Mouse (Mus musculus) CH12.LX (cell line): Measurements from ENCODE around the gene Synpo2. TPM values are rescaled to one million over a fixed set of nuclear protein-coding genes. Genes with fewer than 3 reads are reported as not detected.

Source experiments
- DNase-seq: peaks from one replicate; pipeline ENCODE4 v3.0.0-alpha.2; 2013; ENCODE audit errors: extremely low read depth
- H3K27ac ChIP-seq: 2 replicates; pipeline ENCODE4 v1.5.1; 2012; ENCODE audit warnings: low read depth, mild to moderate bottlenecking, control low read depth, moderate library complexity; ENCODE audit not compliant: insufficient read depth
- H3K27me3 ChIP-seq: replicated peaks from 2 replicates; pipeline ENCODE3; 2012; ENCODE audit warnings: inconsistent platforms
- H3K36me3 ChIP-seq, 2 experiments: replicated peaks in 1 of 2; 2 replicates each; pipeline versions ENCODE3 to v1.6.1; 2012; ENCODE audit warnings: inconsistent platforms in 1 of 2, low read length in 1 of 2, mild to moderate bottlenecking in 1 of 2, mixed read lengths in 1 of 2, moderate library complexity in 1 of 2; ENCODE audit not compliant: control insufficient read depth in 1 of 2, insufficient read depth in 1 of 2
- H3K4me1 ChIP-seq, 2 experiments: 2 replicates each; pipeline ENCODE4 v1.6.1; 2012; ENCODE audit warnings: inconsistent platforms in 1 of 2, moderate library complexity in 1 of 2; ENCODE audit not compliant: insufficient read depth in 2 of 2, control insufficient read depth in 1 of 2
- H3K4me2 ChIP-seq: 2 replicates; pipeline ENCODE4 v1.6.1; 2012; ENCODE audit warnings: low read depth, mild to moderate bottlenecking, control low read depth; ENCODE audit not compliant: poor library complexity, insufficient read depth, severe bottlenecking
- H3K4me3 ChIP-seq, 3 experiments: fragments of 150-350 bp in 1 of 3; sonication (generic) in 1 of 3; replicated peaks in 1 of 3; 2 replicates each; pipeline versions ENCODE3 to v1.5.1; 2011 to 2012; ENCODE audit warnings: low read depth in 2 of 3, low read length in 2 of 3, mild to moderate bottlenecking in 2 of 3, moderate library complexity in 2 of 3, control low read depth in 1 of 3, improper control_type of control experiment in 1 of 3, inconsistent platforms in 1 of 3, mixed read lengths in 1 of 3; ENCODE audit not compliant: poor library complexity in 1 of 3
- H3K79me2 ChIP-seq: replicated peaks from 2 replicates; pipeline ENCODE4 v1.6.1; 2012; ENCODE audit warnings: mild to moderate bottlenecking, moderate library complexity; ENCODE audit not compliant: control insufficient read depth, poor library complexity, insufficient read depth, severe bottlenecking; ENCODE audit errors: extremely low read depth
- H3K9ac ChIP-seq: 2 replicates; pipeline ENCODE4 v1.6.1; 2012; ENCODE audit warnings: low read depth, mild to moderate bottlenecking, control low read depth, moderate library complexity; ENCODE audit not compliant: insufficient read depth
- H3K9me3 ChIP-seq: replicated peaks from 2 replicates; pipeline ENCODE3; 2012; ENCODE audit warnings: low read length, inconsistent platforms, mixed read lengths
- BHLHE40 ChIP-seq: IDR thresholded peaks from 2 replicates; pipeline ENCODE4 v1.6.1; 2011; ENCODE audit warnings: mild to moderate bottlenecking, low read depth, low read length, improper control_type of control experiment
- E2F4 ChIP-seq: IDR thresholded peaks from 2 replicates; pipeline ENCODE4 v1.6.1; 2011; ENCODE audit warnings: low read depth, low read length, improper control_type of control experiment; ENCODE audit not compliant: insufficient replicate concordance
- ELF1 ChIP-seq: IDR thresholded peaks from 2 replicates; pipeline ENCODE4 v1.6.1; 2014; ENCODE audit warnings: low read depth, mild to moderate bottlenecking, inconsistent platforms, low read length, improper control_type of control experiment
- EP300 ChIP-seq: IDR thresholded peaks from 2 replicates; pipeline ENCODE4 v1.6.1; 2011; ENCODE audit warnings: low read length, improper control_type of control experiment
- HCFC1 ChIP-seq: IDR thresholded peaks from 2 replicates; pipeline ENCODE4 v1.6.1; 2012; ENCODE audit warnings: low read depth, mild to moderate bottlenecking, inconsistent platforms, low read length, improper control_type of control experiment
- IRF4 ChIP-seq: IDR thresholded peaks from 2 replicates; pipeline ENCODE4 v1.6.1; 2014; ENCODE audit warnings: low read depth, mild to moderate bottlenecking, inconsistent platforms, low read length, improper control_type of control experiment
- JUND ChIP-seq: conservative IDR thresholded peaks from 2 replicates; pipeline ENCODE4 v1.6.1; 2011; ENCODE audit warnings: low read depth, low read length, improper control_type of control experiment
- MAFK ChIP-seq: IDR thresholded peaks from 2 replicates; pipeline ENCODE4 v1.6.1; 2011; ENCODE audit warnings: low read length, improper control_type of control experiment; ENCODE audit not compliant: insufficient replicate concordance
- MXI1 ChIP-seq: IDR thresholded peaks from 2 replicates; pipeline ENCODE4 v1.6.1; 2011; ENCODE audit warnings: mild to moderate bottlenecking, low read depth, low read length, improper control_type of control experiment
- MYC ChIP-seq: IDR thresholded peaks from 2 replicates; pipeline ENCODE4 v1.6.1; 2011; ENCODE audit warnings: low read depth, mild to moderate bottlenecking, improper control_type of control experiment, low read length
- POLR2A ChIP-seq: IDR thresholded peaks from 2 replicates; pipeline ENCODE4 v1.6.1; 2011; ENCODE audit warnings: low read depth, mild to moderate bottlenecking, improper control_type of control experiment, low read length
- RCOR1 ChIP-seq: conservative IDR thresholded peaks from 2 replicates; pipeline ENCODE4 v1.6.1; 2012; ENCODE audit warnings: low read depth, mild to moderate bottlenecking, inconsistent platforms, low read length, improper control_type of control experiment
- SIN3A ChIP-seq: IDR thresholded peaks from 2 replicates; pipeline ENCODE4 v1.6.1; 2012; ENCODE audit warnings: low read length, improper control_type of control experiment, inconsistent platforms
- TBP ChIP-seq: conservative IDR thresholded peaks from 2 replicates; pipeline ENCODE4 v1.6.1; 2011; ENCODE audit warnings: low read depth, low read length, improper control_type of control experiment
- TCF12 ChIP-seq: IDR thresholded peaks from 2 replicates; pipeline ENCODE4 v1.6.1; 2014; ENCODE audit warnings: low read depth, mild to moderate bottlenecking, inconsistent platforms, low read length, improper control_type of control experiment
- UBTF ChIP-seq: IDR thresholded peaks from 2 replicates; pipeline ENCODE4 v1.6.1; 2012; ENCODE audit warnings: low read depth, mild to moderate bottlenecking, inconsistent platforms, low read length, improper control_type of control experiment, moderate library complexity
- ZC3H11A ChIP-seq: IDR thresholded peaks from 2 replicates; pipeline ENCODE4 v1.6.1; 2012; ENCODE audit warnings: low read depth, mild to moderate bottlenecking, inconsistent platforms, low read length, improper control_type of control experiment
- ZMIZ1 ChIP-seq: IDR thresholded peaks from 2 replicates; pipeline ENCODE4 v1.6.1; 2012; ENCODE audit warnings: low read depth, mild to moderate bottlenecking, inconsistent platforms, low read length, improper control_type of control experiment
- ZNF384 ChIP-seq: IDR thresholded peaks from 2 replicates; pipeline ENCODE4 v1.6.1; 2012; ENCODE audit warnings: low read depth, low read length, improper control_type of control experiment, inconsistent platforms
- dilution Hi-C: fragments of 300-500 bp; cut with MboI; formaldehyde crosslinking; loops from 2 replicates; pipeline ENCODE4 v1.14.3; 2020; ENCODE audit warnings: low sequenced_read_pairs; ENCODE audit not compliant: extremely low pct_unique_long_range_greater_than_20kb, extremely low pct_ligation_motif_present
- in situ Hi-C: fragments of 300-500 bp; cut with MboI; formaldehyde crosslinking; loops from 3 replicates; pipeline ENCODE4 v1.14.3; 2019; ENCODE audit warnings: low sequenced_read_pairs, low pct_ligation_motif_present, low pct_unique_long_range_greater_than_20kb, mixed read lengths
- polyA plus RNA-seq: library from polyadenylated mRNA; unstranded; fragments of >175 nt; gene quantifications from 2 replicates; pipeline ENCODE4 v1.2.1, GENCODE M21; 2012; ENCODE audit warnings: low read depth; ENCODE audit not compliant: insufficient read length
- total RNA-seq, 2 experiments: library from RNA; depleted of rRNA; stranded (reverse); fragments of 300-350 nt in 1 of 2; fragments of >200 nt in 1 of 2; gene quantifications; 2 replicates each; pipeline ENCODE4 v1.2.3; 2012 to 2014

Gene Synpo2
- total and polyA plus RNA-seq, 3 experiments = 0.13 to 1.1 (median 0.13) TPM

- dilution Hi-C loops = no loop called here
- no peaks in the 10 kb centered on the region for H3K36me3 ChIP-seq
- TF ChIP-seq BHLHE40 (no peak), POLR2A (no peak), MAFK (no peak), TBP (no peak), E2F4 (no peak), ZMIZ1 (no peak), IRF4 (no peak), ELF1 (no peak), JUND (no peak), EP300 (no peak), SIN3A (no peak), MXI1 (no peak), HCFC1 (no peak), MYC (no peak), ZC3H11A (no peak), ZNF384 (no peak), TCF12 (no peak), RCOR1 (no peak)
- H3K27ac ChIP-seq = no peak overlapping the region
- H3K9ac ChIP-seq = no peak overlapping the region
- in situ Hi-C loops = no loop called here
- peaks cover 3% of the 10 kb centered on the region for H3K27me3 ChIP-seq
- no peak overlapping the region for H3K4me2 ChIP-seq
- DNase-seq = no peak
- H3K9me3 ChIP-seq = no peaks in the 10 kb centered on the region
- no peak overlapping the region for H3K4me3 ChIP-seq
- no peaks in the 10 kb centered on the region for H3K79me2 ChIP-seq
- H3K4me1 ChIP-seq = peaks cover 0 to 5% of the 10 kb centered on the region in 2 experiments; a peak in 1 of 4 replicates
Observed at GRCm38 (mm10) chr3:123114001-123114635, 121.8 kb downstream of the Synpo2 start.

- dilution Hi-C loops (no loop called here), in situ Hi-C loops (no loop called here)
- Histone ChIP-seq H3K79me2 (no peaks in the 10 kb centered on the region), H3K4me1 (peaks cover 0 to 5% of the 10 kb centered on the region in 2 experiments; a peak in 1 of 4 replicates), H3K27ac (no peak overlapping the region), H3K4me3 (no peak overlapping the region), H3K9me3 (no peaks in the 10 kb centered on the region), H3K9ac (no peak overlapping the region), H3K36me3 (no peaks in the 10 kb centered on the region), H3K27me3 (peaks cover 3% of the 10 kb centered on the region), H3K4me2 (no peak overlapping the region)
- DNase-seq = no peak
- no peak for TF ChIP-seq UBTF
- no peak for TF ChIP-seq ELF1
Observed at GRCm38 (mm10) chr3:123112781-123113180, 123.2 kb downstream of the Synpo2 start.
